Mouse (Mus musculus) cerebellum, postnatal 4 days (tissue): ENCODE data around the gene Arl9.
"Not testable (repeated sequence)": the region's sequence is repeated elsewhere in the genome, so short reads cannot be mapped to it uniquely, and the experiment has no call there.

Experiments
- DNase-seq, 2 experiments: peaks; one replicate each; pipeline ENCODE4 v3.0.0; 2022; ENCODE audit warnings: low spot score in 2 of 2, mixed read lengths in 1 of 2

Arl9 gene

DNA sequence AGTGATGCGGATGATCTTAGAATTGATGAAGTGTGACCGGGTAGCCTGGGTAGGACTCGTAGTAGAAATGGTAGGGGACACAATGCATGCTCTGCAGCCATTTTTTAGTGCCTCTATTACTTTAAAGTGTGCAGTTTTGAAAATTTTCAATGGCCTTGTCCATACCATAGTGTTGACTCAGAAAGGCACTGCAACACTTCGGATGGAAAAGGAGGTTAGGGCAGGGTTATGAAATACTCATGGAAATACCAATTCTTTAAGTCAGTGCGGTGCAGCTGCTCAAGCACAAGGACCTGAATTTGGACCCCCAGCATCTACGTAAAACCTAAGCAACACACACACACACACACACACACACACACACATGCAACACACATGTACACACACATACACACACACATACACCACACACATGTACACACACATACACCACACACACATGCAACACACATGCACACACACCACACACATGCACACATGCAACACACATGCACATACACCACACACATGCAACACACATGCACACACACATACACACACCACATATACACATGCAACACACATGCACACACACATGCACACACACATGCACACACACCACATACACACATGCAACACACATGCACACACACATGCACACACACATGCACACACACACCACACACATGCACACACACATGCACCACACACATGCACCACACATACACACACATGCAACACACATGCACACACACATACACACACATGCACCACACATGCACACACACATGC, at the start of gene Arl9:
TSS of gene Arl9 (plus strand) at position 5 of the 771 bp plus-strand sequence.
- no peak for DNase-seq

DNA sequence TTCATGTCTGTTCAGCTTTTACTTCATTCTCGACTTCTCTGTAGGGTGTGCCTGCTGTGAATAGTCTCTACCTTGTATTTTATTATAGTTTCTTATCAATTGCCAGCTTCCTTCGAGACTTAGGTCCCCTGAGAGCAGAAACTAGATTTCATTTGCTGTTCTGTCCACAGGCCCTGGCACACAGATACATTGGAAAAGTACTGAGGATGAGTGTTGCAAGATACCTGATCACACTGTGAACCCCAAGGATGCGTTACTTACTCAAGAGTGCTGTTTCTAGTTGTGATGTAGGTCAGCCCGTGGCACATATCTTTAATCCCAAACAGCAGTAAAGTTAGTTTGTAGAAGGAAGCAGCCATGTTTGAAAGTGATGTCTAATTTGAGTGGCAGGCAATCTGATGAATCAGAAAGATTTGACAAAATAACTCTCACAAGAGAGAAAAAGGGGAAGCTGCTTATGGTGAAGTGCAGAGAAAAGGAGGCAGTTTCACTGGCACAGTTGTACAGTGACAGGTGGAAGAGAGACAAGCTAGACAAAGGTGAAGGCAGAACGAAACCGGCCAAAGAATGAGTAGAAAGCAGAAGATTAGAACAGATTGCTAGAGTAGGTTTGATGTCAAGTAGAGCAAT, 49.5 kb upstream of the Arl9 start:
- no peak for DNase-seq

DNA sequence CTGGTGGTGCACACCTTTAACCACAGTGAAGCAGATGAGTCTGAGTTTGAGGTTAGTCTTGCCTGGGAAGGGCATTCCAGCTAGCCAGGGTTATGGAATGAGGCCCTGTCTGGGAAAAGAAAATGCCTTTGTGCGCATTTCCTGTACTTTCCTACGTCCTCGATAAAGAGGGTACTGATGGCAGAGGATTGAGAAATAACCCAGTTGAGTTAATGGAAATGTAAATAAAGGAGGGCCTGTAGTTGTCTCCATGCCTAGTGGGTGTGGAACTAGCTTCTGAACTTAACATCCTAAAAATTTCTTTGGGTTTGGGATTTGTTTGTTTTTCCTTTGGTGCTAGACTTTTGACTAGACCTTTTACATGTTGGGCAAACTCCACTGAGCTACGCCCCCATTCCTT, 48.4 kb upstream of the Arl9 start:
- no peak for DNase-seq

DNA sequence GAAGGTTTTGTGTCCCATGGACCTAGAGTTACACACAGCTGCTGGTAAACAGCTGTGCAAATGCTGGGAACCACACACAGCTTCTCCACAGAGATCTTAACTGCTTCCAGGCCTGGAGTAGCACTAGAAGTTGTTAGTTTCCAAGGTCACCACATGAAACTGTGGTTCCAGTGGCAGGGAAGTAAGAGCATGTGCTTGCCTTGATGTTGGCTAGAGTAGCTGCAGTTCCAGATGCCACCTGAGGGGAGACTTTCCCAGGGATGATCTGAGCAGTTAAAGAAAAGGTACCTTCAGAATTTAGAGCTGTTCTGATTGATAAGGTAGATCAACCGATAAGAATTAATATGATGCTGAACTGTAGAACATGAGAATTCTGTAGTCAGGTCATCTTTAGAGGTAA, 45.9 kb upstream of the Arl9 start:
- no peak for DNase-seq

DNA sequence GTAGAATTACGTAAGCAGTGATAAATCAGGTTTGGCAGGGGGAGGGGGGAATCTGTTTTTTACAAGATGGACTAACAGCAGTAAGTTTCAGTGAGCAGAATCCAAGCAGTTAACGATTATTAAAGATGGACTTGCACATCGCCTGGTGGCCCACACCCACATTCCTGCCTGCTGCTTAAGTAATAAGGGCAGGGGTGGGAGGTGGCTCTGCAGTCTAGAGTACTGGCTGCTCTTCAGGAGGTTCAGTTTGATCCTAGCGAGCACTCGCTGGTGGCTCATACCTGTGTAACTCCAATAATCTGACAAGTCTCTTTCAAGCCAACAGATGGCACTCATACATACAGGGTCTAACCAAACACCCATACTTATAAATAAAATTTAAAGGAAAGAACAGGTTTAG, 44.3 kb upstream of the Arl9 start:
- no peak for DNase-seq

DNA sequence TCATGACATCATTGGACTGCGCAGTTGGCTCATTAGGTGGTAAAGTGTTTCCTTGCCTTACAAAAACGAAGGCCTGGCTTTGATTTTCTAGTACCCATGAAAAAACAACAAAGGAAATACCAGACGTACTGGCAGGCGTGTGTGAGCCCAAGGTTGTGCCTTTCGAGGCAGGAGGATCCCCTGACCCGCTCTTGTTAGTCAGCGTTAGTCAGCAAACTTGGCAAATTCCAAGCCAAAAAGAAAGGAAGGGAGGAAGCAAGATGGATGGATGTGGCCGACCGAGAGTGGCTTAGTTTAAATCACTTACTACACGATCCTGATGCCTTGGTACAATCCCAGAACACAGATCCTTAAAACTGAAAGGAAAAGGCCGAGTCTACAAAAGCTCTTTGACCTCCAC, 41.3 kb upstream of the Arl9 start:
- DNase-seq, result no peak

DNA sequence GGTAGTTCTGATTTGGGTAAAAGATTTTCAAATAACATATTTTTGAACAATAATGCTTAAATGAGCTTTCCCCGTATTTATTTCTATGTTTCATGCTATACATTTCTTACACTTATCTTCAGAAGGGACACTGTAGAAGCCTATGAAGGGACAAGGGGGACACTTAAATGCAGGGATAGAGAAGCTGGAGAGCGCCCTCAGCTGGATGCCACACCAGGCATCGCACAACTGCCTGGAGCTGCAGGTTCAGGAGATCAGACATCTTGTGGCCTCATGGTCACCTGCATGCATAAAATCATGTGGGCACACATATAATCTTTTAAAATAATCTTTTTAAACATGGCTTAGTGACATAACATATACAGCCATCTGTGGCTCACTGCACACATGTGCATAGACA, 39.2 kb upstream of the Arl9 start:
- DNase-seq, result no peak

DNA sequence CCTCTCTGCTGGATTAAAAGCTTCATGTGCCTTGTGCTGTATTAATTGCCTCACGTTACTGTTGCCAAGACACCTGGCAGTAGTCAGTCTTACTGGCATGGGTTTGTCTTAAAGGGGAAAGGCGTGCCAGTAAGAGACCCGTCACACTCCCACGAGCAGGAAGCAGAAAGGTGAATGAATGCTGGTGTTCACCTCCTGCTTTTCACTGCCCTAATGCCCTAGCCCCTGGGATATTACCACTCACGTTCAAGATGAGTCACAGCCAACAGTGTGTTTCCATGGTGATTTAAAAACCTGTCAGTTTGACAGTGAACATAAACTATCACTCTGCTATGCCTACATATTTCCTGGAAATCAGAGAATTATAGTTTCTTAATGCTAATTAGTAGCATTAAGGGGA, 34.6 kb upstream of the Arl9 start:
- DNase-seq, result no peak

DNA sequence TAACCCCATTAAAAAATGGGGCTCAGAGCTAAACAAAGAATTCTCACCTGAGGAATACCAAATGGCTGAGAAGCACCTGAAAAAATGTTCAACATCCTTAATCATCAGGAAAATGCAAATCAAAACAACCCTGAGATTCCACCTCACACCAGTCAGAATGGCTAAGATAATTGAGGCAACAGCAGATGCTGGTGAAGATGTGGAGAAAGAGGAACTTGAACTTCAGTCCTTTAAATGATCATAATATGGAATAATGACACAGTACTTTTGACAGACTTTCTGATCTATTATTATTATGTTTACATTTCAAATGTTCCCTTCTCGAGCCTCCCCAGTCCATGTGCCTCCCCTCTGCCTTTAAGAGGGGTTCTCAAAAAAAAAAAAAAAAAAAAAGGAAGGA, 32.7 kb upstream of the Arl9 start:
- DNase-seq, result not testable (repeated sequence)

DNA sequence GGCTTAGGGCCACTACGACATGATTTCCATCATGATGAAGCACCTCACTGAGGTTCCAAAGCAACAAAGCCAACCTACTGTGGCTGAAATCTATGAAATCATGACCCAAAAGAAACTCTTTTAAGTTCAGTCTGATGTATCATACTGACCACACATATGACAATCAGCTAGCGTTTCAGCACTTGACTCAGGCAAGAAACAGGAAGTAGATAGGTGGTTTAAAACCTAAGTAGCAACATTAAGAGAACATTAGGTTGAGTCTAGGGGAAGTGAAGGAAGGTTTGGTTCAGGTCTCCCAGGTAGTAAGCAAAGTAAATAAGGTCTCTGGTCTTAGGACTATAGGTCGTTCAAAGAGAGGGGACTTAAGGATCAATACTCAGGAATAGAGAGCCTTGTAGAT, 30.4 kb upstream of the Arl9 start:
- DNase-seq, result no peak

DNA sequence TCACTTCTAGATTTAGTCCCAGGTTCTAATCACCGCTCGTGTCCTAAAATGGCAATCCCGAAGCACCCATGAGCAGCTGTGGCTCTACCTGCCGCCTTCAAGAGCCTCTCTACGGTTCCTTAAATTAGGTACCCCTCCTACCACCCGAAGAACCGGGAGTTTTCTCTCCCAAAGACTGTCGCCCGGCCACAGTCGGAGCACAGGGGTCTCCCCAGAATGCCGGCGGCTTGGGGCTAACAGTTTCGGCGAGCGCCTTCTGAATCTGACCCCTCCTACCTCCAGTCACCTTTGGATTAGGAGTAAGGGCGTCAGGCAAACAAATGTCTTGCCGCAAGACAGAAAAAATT, 29.7 kb upstream of the Arl9 start:
- no peak for DNase-seq

DNA sequence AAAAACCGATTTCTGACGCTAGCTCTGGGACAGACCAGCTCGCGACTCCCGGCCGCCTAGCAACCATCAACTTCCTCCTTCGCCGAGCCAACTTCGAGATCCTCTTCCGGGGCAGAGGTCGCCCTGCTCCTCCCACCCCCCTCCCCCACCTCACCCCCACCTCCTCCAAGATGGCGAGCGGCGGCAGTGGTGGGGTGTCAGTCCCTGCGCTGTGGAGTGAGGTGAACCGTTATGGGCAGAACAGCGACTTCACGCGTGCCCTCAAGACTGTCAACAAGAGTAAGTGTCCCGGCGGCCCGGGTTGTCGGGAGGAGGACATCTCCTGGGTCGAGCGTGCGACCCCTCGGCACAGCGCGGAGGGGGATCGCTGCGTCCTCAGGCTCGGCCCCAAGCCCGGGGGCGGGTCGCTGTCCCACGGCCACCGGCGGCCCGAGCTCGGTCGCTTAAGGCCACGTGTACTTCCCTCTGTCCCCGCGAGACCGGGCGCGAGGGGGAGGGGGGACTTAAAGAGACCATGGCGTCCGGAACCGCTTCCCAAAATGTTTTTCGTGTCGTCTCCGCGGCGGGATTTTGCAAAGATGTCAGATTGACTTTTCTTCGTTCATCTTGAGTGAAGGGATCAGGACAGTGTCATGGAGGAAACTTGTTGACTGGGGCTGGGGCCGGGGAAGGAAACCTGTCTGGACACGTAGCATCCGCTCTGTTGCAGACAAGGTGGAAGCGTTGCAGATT, 29.1 kb upstream of the Arl9 start, which contains the start of gene Srp72:
TSS of gene Srp72 (plus strand) at position 130 of the 732 bp plus-strand sequence.
- DNase-seq, result peak; percentile 84 to 86

DNA sequence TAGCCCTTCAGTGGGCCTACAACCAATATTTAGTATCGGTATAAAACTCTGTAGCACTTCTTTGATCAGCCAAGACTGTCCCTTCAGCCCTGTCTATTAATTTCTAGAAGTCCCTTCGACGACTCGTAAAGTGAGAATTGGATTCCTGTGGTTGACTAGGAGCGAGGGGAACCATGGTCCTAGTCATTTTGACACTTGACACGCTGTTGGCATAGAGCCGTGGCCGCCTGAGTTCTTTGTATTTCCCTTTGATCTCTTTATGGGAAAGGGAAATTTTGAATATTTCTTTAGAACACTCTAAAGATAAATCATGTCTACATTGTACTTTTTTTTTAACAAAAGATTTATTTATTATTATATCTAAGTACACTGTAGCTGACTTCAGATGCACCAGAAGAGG, 28.1 kb upstream of the Arl9 start:
- DNase-seq, result no peak

DNA sequence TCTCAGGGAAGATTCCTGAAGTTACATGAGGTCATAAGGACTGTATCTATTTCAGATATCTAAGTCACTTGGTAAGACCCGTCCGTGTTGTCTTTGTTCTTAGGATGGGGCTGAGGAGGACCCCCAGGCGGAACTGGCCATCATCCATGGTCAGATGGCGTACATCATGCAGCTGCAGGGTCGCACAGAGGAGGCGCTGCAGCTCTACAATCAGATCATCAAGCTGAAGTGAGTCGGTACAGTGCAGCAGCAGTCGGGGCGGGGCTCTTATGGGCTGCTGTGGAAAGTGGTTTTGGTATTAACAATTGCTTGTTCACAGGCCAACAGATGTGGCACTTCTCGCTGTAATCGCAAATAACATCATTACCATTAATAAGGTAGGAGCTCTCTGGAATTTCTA, 19.8 kb upstream of the Arl9 start:
- no peak for DNase-seq

DNA sequence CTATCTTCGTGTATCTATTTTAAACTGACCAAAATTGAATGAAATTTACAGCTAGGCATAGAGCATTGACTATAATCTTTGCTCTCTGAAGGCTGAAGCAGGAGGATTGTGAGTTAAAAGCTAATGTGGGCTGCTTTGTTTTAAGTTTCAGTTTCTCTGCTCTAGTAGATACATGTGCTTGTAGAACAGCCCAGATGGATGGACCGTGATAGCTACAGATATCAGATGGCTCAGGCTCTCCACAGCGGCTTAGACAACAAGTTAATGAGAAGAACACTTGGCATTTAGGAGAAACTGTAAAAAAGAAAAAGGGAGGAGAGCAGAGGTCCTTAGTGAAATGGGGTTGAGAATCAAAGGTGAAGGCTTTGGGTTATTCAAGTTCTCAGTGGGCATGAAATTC, 13.1 kb upstream of the Arl9 start:
- no peak for DNase-seq

DNA sequence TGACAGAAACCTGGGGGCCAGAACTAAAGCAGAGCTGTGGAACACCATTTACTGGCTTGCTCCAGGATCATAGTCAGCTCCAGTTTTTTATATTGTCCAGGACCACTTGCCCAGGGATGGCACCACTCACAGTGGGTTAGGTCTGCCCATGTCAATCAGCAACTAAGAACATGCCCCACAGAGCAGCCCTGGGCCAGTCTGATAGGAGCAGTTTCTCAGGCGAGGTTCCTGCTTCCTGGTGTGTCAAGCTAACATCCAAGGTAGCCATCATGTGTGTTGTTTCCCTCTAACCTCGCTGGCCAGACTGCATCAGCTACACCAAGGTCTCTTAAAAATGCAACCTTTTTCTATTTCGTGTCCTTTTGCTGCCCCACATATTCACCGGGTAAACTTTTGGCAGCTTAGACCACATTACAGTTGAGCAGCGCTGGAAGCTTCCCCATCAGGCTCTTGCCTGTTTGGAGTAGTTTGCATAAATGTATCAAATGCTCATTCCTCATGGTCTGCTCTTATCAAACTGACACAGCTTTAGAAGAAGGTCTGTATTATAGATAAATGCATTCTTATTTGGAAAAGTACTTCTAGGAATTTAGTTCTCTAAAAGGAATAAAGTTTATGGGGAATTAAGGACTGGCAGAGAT, 10.6 kb upstream of the Arl9 start:
- no peak for DNase-seq

DNA sequence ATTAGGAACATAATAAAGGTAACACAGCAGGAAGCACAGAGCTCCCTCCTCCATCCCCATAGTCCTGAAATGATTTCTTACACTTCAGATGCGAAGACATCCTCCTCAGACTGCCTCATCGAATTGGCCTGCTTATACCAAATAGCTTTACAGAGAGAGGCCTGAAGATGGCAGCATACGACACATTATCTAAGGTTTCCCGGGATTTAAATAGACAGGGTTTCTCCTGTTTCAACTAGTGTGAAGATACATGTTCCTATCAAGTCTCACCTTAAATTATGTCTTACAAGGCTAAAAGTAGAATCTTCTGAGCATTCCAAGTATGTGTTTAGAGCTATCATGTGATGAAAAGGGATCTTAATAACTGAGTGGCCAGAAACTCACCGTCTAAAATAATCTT, 5.4 kb upstream of the Arl9 start:
- DNase-seq, result no peak

DNA sequence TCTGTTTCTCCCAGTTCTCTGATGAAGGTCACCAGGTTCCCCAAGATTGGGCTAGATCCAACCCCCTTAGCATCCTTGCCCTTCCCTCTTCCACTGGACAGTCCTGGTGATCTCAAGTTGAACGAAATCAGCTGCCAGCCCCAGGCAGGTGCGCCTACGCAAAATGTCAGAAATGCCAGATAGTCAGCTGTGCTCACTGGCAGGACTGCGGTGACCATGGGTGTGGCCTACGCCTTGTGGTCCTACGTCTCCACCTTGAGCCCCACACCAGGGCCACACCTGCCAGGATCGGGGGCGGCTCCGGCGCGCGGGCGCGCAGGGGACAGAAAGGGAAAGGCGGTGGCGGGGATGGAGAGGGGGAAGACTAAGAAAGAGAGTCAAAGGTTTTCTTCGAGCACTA, 2.7 kb upstream of the Arl9 start:
- DNase-seq, result no peak

DNA sequence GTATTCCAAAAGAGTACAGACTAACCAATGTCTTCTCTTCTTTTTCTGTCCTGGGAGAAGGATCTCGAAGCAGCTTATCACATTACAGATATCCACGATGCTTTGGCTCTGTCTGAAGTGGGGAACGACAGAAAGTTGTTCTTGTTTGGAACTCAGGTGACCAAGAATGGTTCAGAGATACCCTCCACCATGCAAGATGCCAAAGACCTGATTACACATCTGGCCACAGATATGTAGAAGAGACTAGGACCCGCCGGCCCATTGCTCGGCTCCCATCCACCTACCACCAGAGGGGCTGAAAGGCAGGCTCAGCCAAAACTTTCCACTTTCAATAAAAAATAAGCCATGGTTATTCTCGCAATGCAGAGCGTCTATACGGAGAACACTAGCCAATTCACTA, 6.5 kb downstream of the Arl9 start:
- no peak for DNase-seq

DNA sequence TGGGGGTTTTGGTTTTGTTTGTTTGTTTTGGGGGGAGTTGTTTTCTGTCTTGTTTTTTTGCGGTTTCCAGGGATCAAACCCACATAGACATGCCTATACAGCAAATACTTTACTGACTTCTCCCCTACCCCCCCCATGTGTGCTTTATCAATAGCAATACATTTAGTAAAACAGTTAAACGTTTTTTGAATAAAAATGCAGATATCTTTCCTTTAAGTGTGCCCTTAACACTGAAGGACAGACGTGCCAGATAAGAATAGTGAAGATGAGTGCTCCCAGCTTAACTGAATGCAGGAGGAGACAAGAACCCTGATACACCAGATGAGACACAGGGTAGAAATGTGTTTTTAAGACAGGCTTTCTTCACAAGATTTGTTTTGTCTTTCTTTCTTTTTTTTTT, 7.2 kb downstream of the Arl9 start:
- no peak for DNase-seq

DNA sequence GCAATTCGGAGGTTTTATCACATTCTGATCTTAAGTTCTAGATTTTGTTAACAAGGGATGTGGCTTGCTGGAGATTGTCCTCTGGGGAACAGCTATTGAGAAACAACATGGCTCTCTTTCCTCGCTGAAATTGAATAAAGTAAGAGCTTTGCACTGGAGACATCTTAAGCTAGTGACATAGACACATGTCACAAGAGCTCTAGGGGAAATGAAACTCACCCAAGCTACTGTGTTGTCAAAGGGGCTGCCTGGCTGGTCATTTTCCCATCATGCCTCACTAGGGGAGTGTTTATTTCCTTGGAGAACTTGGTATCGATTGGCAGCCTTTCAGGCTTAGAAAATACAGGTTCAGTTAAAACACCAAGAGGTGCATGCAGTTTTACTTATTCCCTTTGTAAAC, 9.3 kb downstream of the Arl9 start:
- no peak for DNase-seq
